Mouse (Mus musculus): ENCODE results near the gene Fcgrt. TPM values are rescaled to one million over a fixed set of nuclear protein-coding genes. Genes with fewer than 3 reads are reported as not detected.

The Fcgrt gene
- polyA plus RNA-seq, 1 experiment from 2014 or later: 93.5 TPM

- Histone ChIP-seq H3K9ac (no peak overlapping the region), H3K9me3 (replicated peaks) (no peaks in the 10 kb centered on the region), H3K27me3 (no peaks in the 10 kb centered on the region), H3K4me3 (replicated peaks) (no peak overlapping the region), H3K4me2 (no peak overlapping the region), H3K27ac (no peak overlapping the region), H3K4me1 (peaks cover 36% of the 10 kb centered on the region), H3K36me3 (peaks cover 78% of the 10 kb centered on the region)
- ATAC-seq (replicated peaks; ENCODE audit: low FRiP score): no peak
- 93% methylated on average over 38 of the region's 38 CpGs for WGBS
Measured at GRCm38 (mm10) chr7:45048001-45048890, 55.4 kb downstream of the Fcgrt start.

- no peak overlapping the region for H3K27ac ChIP-seq
- peaks cover 85% of the 10 kb centered on the region for H3K36me3 ChIP-seq
- H3K9ac ChIP-seq: no peak overlapping the region
- H3K4me2 ChIP-seq: no peak overlapping the region
- 96% methylated on average over 14 of the region's 14 CpGs for WGBS
- H3K9me3 ChIP-seq (replicated peaks): no peaks in the 10 kb centered on the region
- no peak overlapping the region for H3K4me3 ChIP-seq (replicated peaks)
- H3K4me1 ChIP-seq: peaks cover 36% of the 10 kb centered on the region
- no peak for ATAC-seq (replicated peaks; ENCODE audit: low FRiP score)
- H3K27me3 ChIP-seq: no peaks in the 10 kb centered on the region
Measured at GRCm38 (mm10) chr7:45047491-45047890, 56.2 kb downstream of the Fcgrt start.

GRCm38 (mm10) chr7:45046853-45047350 is 56.7 kb downstream of the Fcgrt start:
- Histone ChIP-seq H3K27ac (no peak overlapping the region), H3K27me3 (no peaks in the 10 kb centered on the region), H3K4me3 (replicated peaks) (no peak overlapping the region), H3K36me3 (peaks cover 91% of the 10 kb centered on the region), H3K9me3 (replicated peaks) (no peaks in the 10 kb centered on the region), H3K4me2 (no peak overlapping the region), H3K4me1 (peaks cover 35% of the 10 kb centered on the region), H3K9ac (no peak overlapping the region)
- WGBS: 94% methylated on average over 26 of the region's 26 CpGs
- no peak for ATAC-seq (replicated peaks; ENCODE audit: low FRiP score)

GRCm38 (mm10) chr7:45045741-45046140 is 57.9 kb downstream of the Fcgrt start:
- Histone ChIP-seq H3K27ac (no peak overlapping the region), H3K27me3 (no peaks in the 10 kb centered on the region), H3K4me3 (replicated peaks) (no peak overlapping the region), H3K9me3 (replicated peaks) (no peaks in the 10 kb centered on the region), H3K4me2 (no peak overlapping the region), H3K36me3 (peaks cover 99% of the 10 kb centered on the region), H3K4me1 (peaks cover 23% of the 10 kb centered on the region), H3K9ac (no peak overlapping the region)
- ATAC-seq (replicated peaks; ENCODE audit: low FRiP score): no peak
- WGBS: 91% methylated on average over 22 of the region's 22 CpGs

GRCm38 (mm10) chr7:45043307-45043706 is 60.3 kb downstream of the Fcgrt start:
- no peak overlapping the region for H3K4me3 ChIP-seq (replicated peaks)
- H3K9ac ChIP-seq: no peak overlapping the region
- H3K4me2 ChIP-seq: no peak overlapping the region
- no peak overlapping the region for H3K27ac ChIP-seq
- no peak for ATAC-seq (replicated peaks; ENCODE audit: low FRiP score)
- H3K36me3 ChIP-seq: peaks cover 100% of the 10 kb centered on the region
- 90% methylated on average over 14 of the region's 14 CpGs for WGBS
- H3K27me3 ChIP-seq: no peaks in the 10 kb centered on the region
- H3K4me1 ChIP-seq: 0 out of 2 replicates have a peak, but pooled peaks cover 7% of the 10 kb centered on the region
- H3K9me3 ChIP-seq (replicated peaks): no peaks in the 10 kb centered on the region

MicroRNAs within 50 kb of the gene (microRNA counts, 519-probe panel; counts per million panel counts)
- 2,619 counts per million, percentile 57 among the panel's probes with 10 or more counts for microRNA mmu-miR-150

Small RNA genes within 50 kb of the gene (microRNA-seq; reads per million reads assigned to microRNA genes)
- 11.3 reads per million, percentile 30 among the genes with 10 or more reads in this experiment for gene Mir150
- 17.6 reads per million, percentile 37 among the genes with 10 or more reads in this experiment for gene Mir5121

Other genes with a start within 250 kb of the Fcgrt start
- 31.1 and 33.6 TPM in 2 replicates for gene Pnkp, start 246.7 kb downstream of the Fcgrt start, polyA plus RNA-seq (2015; fragmentation: Nextera tagmentation; extraction: Ambion mirVana)
- 411 and 437 TPM in 2 replicates for gene Ptov1, start 234.1 kb downstream of the Fcgrt start, polyA plus RNA-seq (2015; fragmentation: Nextera tagmentation; extraction: Ambion mirVana)
- 103 and 126 TPM in 2 replicates for gene Med25, start 211.1 kb downstream of the Fcgrt start, polyA plus RNA-seq (2015; fragmentation: Nextera tagmentation; extraction: Ambion mirVana)
- gene Fuz, start 207.8 kb downstream of the Fcgrt start, polyA plus RNA-seq (2015; fragmentation: Nextera tagmentation; extraction: Ambion mirVana): 22.3 and 24.0 TPM in 2 replicates
- 74.2 and 79.1 TPM in 2 replicates for gene Ap2a1, start 174.4 kb downstream of the Fcgrt start, polyA plus RNA-seq (2015; fragmentation: Nextera tagmentation; extraction: Ambion mirVana)
- 0.14 TPM in 2 replicates for gene Tsks, start 160.6 kb downstream of the Fcgrt start, polyA plus RNA-seq (2015; fragmentation: Nextera tagmentation; extraction: Ambion mirVana)
- gene Cpt1c, start 129.0 kb downstream of the Fcgrt start, polyA plus RNA-seq (2015; fragmentation: Nextera tagmentation; extraction: Ambion mirVana): 19.2 and 25.1 TPM in 2 replicates
- 704 and 710 TPM in 2 replicates for gene Prmt1, start 117.3 kb downstream of the Fcgrt start, polyA plus RNA-seq (2015; fragmentation: Nextera tagmentation; extraction: Ambion mirVana)
- gene Irf3, start 106.2 kb downstream of the Fcgrt start, polyA plus RNA-seq (2015; fragmentation: Nextera tagmentation; extraction: Ambion mirVana): 86.4 and 90.4 TPM in 2 replicates
- gene Bcl2l12, start 105.1 kb downstream of the Fcgrt start, polyA plus RNA-seq (2015; fragmentation: Nextera tagmentation; extraction: Ambion mirVana): 60.7 and 66.5 TPM in 2 replicates
- gene Scaf1, start 87.5 kb downstream of the Fcgrt start, polyA plus RNA-seq (2015; fragmentation: Nextera tagmentation; extraction: Ambion mirVana): 35.5 and 40.1 TPM in 2 replicates
- 32.6 and 43.2 TPM in 2 replicates for gene Rras, start 85.9 kb downstream of the Fcgrt start, polyA plus RNA-seq (2015; fragmentation: Nextera tagmentation; extraction: Ambion mirVana)
- gene Prr12, start 51.0 kb downstream of the Fcgrt start, polyA plus RNA-seq (2015; fragmentation: Nextera tagmentation; extraction: Ambion mirVana): 10.3 and 11.3 TPM in 2 replicates
- 71.5 and 79.5 TPM in 2 replicates for gene Nosip, start 41.4 kb downstream of the Fcgrt start, polyA plus RNA-seq (2015; fragmentation: Nextera tagmentation; extraction: Ambion mirVana)
- 33.7 and 36.2 TPM in 2 replicates for gene Prrg2, start 41.2 kb downstream of the Fcgrt start, polyA plus RNA-seq (2015; fragmentation: Nextera tagmentation; extraction: Ambion mirVana)
- gene Rcn3, start 11.6 kb downstream of the Fcgrt start, polyA plus RNA-seq (2015; fragmentation: Nextera tagmentation; extraction: Ambion mirVana): 322 and 362 TPM in 2 replicates
- gene Rps11, start 20.6 kb upstream of the Fcgrt start, polyA plus RNA-seq (2015; fragmentation: Nextera tagmentation; extraction: Ambion mirVana): 1,536 and 1,655 TPM in 2 replicates
- gene Rpl13a, start 24.9 kb upstream of the Fcgrt start, polyA plus RNA-seq (2015; fragmentation: Nextera tagmentation; extraction: Ambion mirVana): 1,248 and 1,360 TPM in 2 replicates
- 0.44 TPM in 1 of 2 replicates, not detected in the other for gene Gm45713, start 32.4 kb upstream of the Fcgrt start, polyA plus RNA-seq (2015; fragmentation: Nextera tagmentation; extraction: Ambion mirVana)
- 1.9 and 7.5 TPM in 2 replicates for gene Flt3l, start 32.6 kb upstream of the Fcgrt start, polyA plus RNA-seq (2015; fragmentation: Nextera tagmentation; extraction: Ambion mirVana)
- gene Pih1d1, start 50.5 kb upstream of the Fcgrt start, polyA plus RNA-seq (2015; fragmentation: Nextera tagmentation; extraction: Ambion mirVana): 107 and 108 TPM in 2 replicates
- gene Aldh16a1, start 50.7 kb upstream of the Fcgrt start, polyA plus RNA-seq (2015; fragmentation: Nextera tagmentation; extraction: Ambion mirVana): 69.3 and 69.9 TPM in 2 replicates
- 0.14 and 0.30 TPM in 2 replicates for gene Slc17a7, start 60.1 kb upstream of the Fcgrt start, polyA plus RNA-seq (2015; fragmentation: Nextera tagmentation; extraction: Ambion mirVana)
- gene Gfy, start 75.7 kb upstream of the Fcgrt start, polyA plus RNA-seq (2015; fragmentation: Nextera tagmentation; extraction: Ambion mirVana): not detected in 2 replicates
- gene Pth2, start 77.1 kb upstream of the Fcgrt start, polyA plus RNA-seq (2015; fragmentation: Nextera tagmentation; extraction: Ambion mirVana): not detected in 2 replicates
- gene Ccdc155, start 101.0 kb upstream of the Fcgrt start, polyA plus RNA-seq (2015; fragmentation: Nextera tagmentation; extraction: Ambion mirVana): 0.78 and 1.1 TPM in 2 replicates
- 0.97 and 1.4 TPM in 2 replicates for gene Dkkl1, start 108.3 kb upstream of the Fcgrt start, polyA plus RNA-seq (2015; fragmentation: Nextera tagmentation; extraction: Ambion mirVana)
- gene Tead2, start 111.9 kb upstream of the Fcgrt start, polyA plus RNA-seq (2015; fragmentation: Nextera tagmentation; extraction: Ambion mirVana): 196 and 207 TPM in 2 replicates
- gene Cd37, start 135.3 kb upstream of the Fcgrt start, polyA plus RNA-seq (2015; fragmentation: Nextera tagmentation; extraction: Ambion mirVana): 1.2 and 2.4 TPM in 2 replicates
- gene Slc6a16, start 137.2 kb upstream of the Fcgrt start, polyA plus RNA-seq (2015; fragmentation: Nextera tagmentation; extraction: Ambion mirVana): 0.10 and 0.23 TPM in 2 replicates
- not detected in 2 replicates for gene Slc6a21, start 173.7 kb upstream of the Fcgrt start, polyA plus RNA-seq (2015; fragmentation: Nextera tagmentation; extraction: Ambion mirVana)
- 17.4 and 19.0 TPM in 2 replicates for gene Trpm4, start 229.9 kb upstream of the Fcgrt start, polyA plus RNA-seq (2015; fragmentation: Nextera tagmentation; extraction: Ambion mirVana)
- 2.1 and 2.5 TPM in 2 replicates for gene Hrc, start 231.4 kb upstream of the Fcgrt start, polyA plus RNA-seq (2015; fragmentation: Nextera tagmentation; extraction: Ambion mirVana)